ENCODE assay signal across 9 mouse cellular contexts in the genomic region with DNA sequence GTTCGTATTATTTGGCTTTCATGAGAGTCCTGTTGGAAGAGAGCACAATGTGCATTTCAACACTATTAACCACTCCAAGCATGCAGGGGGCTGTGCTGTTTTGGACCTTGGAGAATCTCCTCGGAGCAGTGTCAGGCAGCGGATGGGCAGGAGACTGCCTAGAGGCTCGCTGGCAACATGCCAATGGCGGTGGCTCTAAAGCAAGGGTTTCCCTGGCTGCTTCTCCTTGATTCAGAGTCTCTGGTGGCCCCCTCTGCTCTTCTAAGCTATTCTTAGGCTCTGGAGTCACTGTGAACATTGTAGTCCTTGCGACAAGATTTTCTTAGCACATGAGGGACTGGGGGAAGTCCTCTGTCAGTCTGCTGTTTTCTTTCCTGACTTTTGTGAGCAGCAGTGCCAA. TPM values are rescaled to one million over a fixed set of nuclear protein-coding genes. Genes with fewer than 3 reads are reported as not detected.
DNase-seq lines count a peak whose midpoint lies in the region; ATAC-seq and TF ChIP-seq lines count a peak whose summit lies in the region.
"Had no signal": no experiment of that assay in that cellular context is flagged by ENCODE, and none has a peak within 500 bp of the region (broad histone marks: within the 10 kb centered on the region; RNA-seq: fewer than 3 reads in every experiment).

No protein-coding gene starts in this region.

- no peaks in the 10 kb centered on the region for H3K27me3 ChIP-seq in heart, embryonic 12.5 days (replicated peaks)
- no peaks in the 10 kb centered on the region for H3K27me3 ChIP-seq in kidney, postnatal 0 days (ENCODE audit: insufficient read depth, low read length)

- no peak for TF ChIP-seq CTCF in gastrocnemius, adult 2 months (IDR thresholded peaks at IDR 0.05)
- TF ChIP-seq CTCF in kidney, postnatal 0 days (IDR thresholded peaks at IDR 0.05; ENCODE audit: low read depth) = no peak

- ATAC-seq in heart, embryonic 12.5 days (ENCODE audit: insufficient number of reproducible peaks, low FRiP score) = peak; percentile 63
- 0 out of 2 replicates have a peak, but pooled peaks have one; percentile 27 for ATAC-seq in kidney, postnatal 0 days (replicated peaks; ENCODE audit: low FRiP score, low read depth)
- ATAC-seq in erythroblast, adult 5-6 weeks (replicated peaks; ENCODE audit: low FRiP score, poor library complexity, severe bottlenecking) = no peak

- peak overlapping the region; percentile 23; the same call in 1 of the 2 replicates for H3K9ac ChIP-seq in heart, embryonic 12.5 days
- 0 out of 2 replicates have a peak overlapping the region, but pooled peaks have one; percentile 6 for H3K9ac ChIP-seq in kidney, postnatal 0 days (ENCODE audit: low read depth, low read length)

- H3K9me3 ChIP-seq in heart, embryonic 12.5 days (replicated peaks) = 0 out of 2 replicates have a peak, but pooled peaks cover 3% of the 10 kb centered on the region
- no peaks in the 10 kb centered on the region for H3K9me3 ChIP-seq in kidney, postnatal 0 days (replicated peaks; ENCODE audit: low read length)

- H3K27ac ChIP-seq in gastrocnemius, adult 2 months = no peak overlapping the region
- peak overlapping the region; percentile 96 for H3K27ac ChIP-seq in heart, embryonic 12.5 days (ENCODE audit: poor library complexity, severe bottlenecking)
- peak overlapping the region; percentile 50 for H3K27ac ChIP-seq in kidney, postnatal 0 days

- peaks cover 9% of the 10 kb centered on the region; the same call in 1 of the 2 replicates for H3K36me3 ChIP-seq in heart, embryonic 12.5 days
- 0 out of 2 replicates have a peak, but pooled peaks cover 3% of the 10 kb centered on the region for H3K36me3 ChIP-seq in kidney, postnatal 0 days (ENCODE audit: insufficient read depth, low read length)

- peaks cover 49% of the 10 kb centered on the region for H3K4me1 ChIP-seq in heart, embryonic 12.5 days (replicated peaks)
- peaks cover 23% of the 10 kb centered on the region for H3K4me1 ChIP-seq in kidney, postnatal 0 days (replicated peaks; ENCODE audit: insufficient read depth, low read length)

- peak overlapping the region; percentile 56 for H3K4me2 ChIP-seq in heart, embryonic 12.5 days
- no peak overlapping the region for H3K4me2 ChIP-seq in kidney, postnatal 0 days (ENCODE audit: low read length)

- intact Hi-C loops in gastrocnemius, adult 2 months (cut with DNase I) = no loop called here

- no peak overlapping the region for H3K4me3 ChIP-seq in gastrocnemius, adult 2 months
- no peak overlapping the region for H3K4me3 ChIP-seq in heart, embryonic 12.5 days
- H3K4me3 ChIP-seq in kidney, postnatal 0 days (replicated peaks; ENCODE audit: low read depth, low read length) = no peak overlapping the region

- 22% methylated on average over 6 of the region's 6 CpGs for WGBS in heart, embryonic 12.5 days
- 41% methylated on average over 6 of the region's 6 CpGs for WGBS in kidney, postnatal 0 days

- DNase-seq in gastrocnemius, adult 2 months = peak; percentile 50
- DNase-seq in gastrocnemius, postnatal 25 days = no peak
- peak; percentile 10 to 31 for DNase-seq in adrenal gland, adult 18-20 months (ENCODE audit: low spot score in 2 of 2)
- DNase-seq in kidney, postnatal 0 days (ENCODE audit: low spot score) = peak; percentile 50
- DNase-seq in ovary, postnatal 14 days (ENCODE audit: low spot score) = peak; percentile 39
- DNase-seq in layer of hippocampus, postnatal 14 days (ENCODE audit: low spot score in 2 of 2) = no peak

RNA-seq across cellular contexts. Expression of a gene that starts 33.5 kb away (rescaled TPM):
- under 1 TPM; 0.18 to 0.20 TPM for total RNA-seq in gastrocnemius, adult 2 months (2021)
- under 1 TPM; 0.19 to 0.41 TPM for total RNA-seq in gastrocnemius, postnatal 25 days (2021)
- 1 to 10 TPM; 1.6 to 1.9 TPM for total RNA-seq in adrenal gland, adult 18-20 months (2021)
- 11.5 and 13.3 TPM in 2 replicates for polyA plus RNA-seq in heart, embryonic 12.5 days (2016; fragmentation: Nextera tagmentation; extraction: Ambion mirVana)
- 26.6 and 27.6 TPM in 2 replicates for polyA plus RNA-seq in kidney, postnatal 0 days (2015; fragmentation: Nextera tagmentation; extraction: Ambion mirVana)
- not detected in 2 replicates for total RNA-seq in erythroblast, adult 5-6 weeks (2015; ENCODE audit: low replicate concordance)
- total RNA-seq in erythroblast, adult 5-6 weeks (2017; ENCODE audit: low replicate concordance) = not detected in 2 replicates
- total RNA-seq in layer of hippocampus, postnatal 14 days (2021) = 1 to 10 TPM; 3.7 to 4.7 TPM
- total RNA-seq: CH12.LX had no signal

Comparison
In these comparisons a context has a peak if more than half of its experiments do, and no peak if none do; other contexts are left out.
1. DNase-seq: peak in gastrocnemius, adult 2 months (single experiment), adrenal gland, adult 18-20 months (2 of 2), kidney, postnatal 0 days (single experiment) and ovary, postnatal 14 days (single experiment); none in gastrocnemius, postnatal 25 days (single experiment) and layer of hippocampus, postnatal 14 days (0 of 2).